Mouse (Mus musculus): ENCODE measurements around the gene Sh3gl1. TPM values are rescaled to one million over a fixed set of nuclear protein-coding genes. Genes with fewer than 3 reads are reported as not detected.
A peak's percentile ranks its signal among the peaks of the same experiment; 100 is the strongest.

Gene Sh3gl1
- total and polyA plus RNA-seq, 2 experiments: 8.8 to 40.0 TPM

GRCm38 (mm10) chr17:55986030-55986961 lies 50.1 kb downstream of the Sh3gl1 start, which contains the start of gene Fsd1:
Gene Fsd1, plus strand, starts transcription at chr17:55986509.
- no peak within 1 kb of the TSS for H3K9ac ChIP-seq (ENCODE audit: low read depth, low read length)
- no peak within 1 kb of the TSS for H3K27ac ChIP-seq (replicated peaks; ENCODE audit: insufficient read depth, low read depth, low read length)
- H3K27me3 ChIP-seq (ENCODE audit: control insufficient read depth, insufficient read depth, low read length): no peaks in the 10 kb centered on the region
- TF ChIP-seq POLR2A (IDR thresholded peaks at IDR 0.05; ENCODE audit: extremely low read depth, insufficient read depth, low read length) (no peak), CTCF (IDR thresholded peaks at IDR 0.05; ENCODE audit: low read depth, low read length) (no peak)
- H3K36me3 ChIP-seq (ENCODE audit: control insufficient read depth, insufficient read depth, low read length): no peaks in the 10 kb centered on the region
- no peak within 1 kb of the TSS for H3K4me3 ChIP-seq (ENCODE audit: insufficient read depth, low read depth, low read length)
- H3K79me2 ChIP-seq (ENCODE audit: control insufficient read depth, insufficient read depth, low read length): no peaks in the 10 kb centered on the region
- WGBS: 16% methylated on average over 35 of the region's 35 CpGs
- H3K4me1 ChIP-seq (ENCODE audit: control insufficient read depth, insufficient read depth, low read length): no peaks in the 10 kb centered on the region
- DNase-seq (ENCODE audit: extremely low read depth, low read depth, low spot score): no peak

- TF ChIP-seq CTCF (IDR thresholded peaks at IDR 0.05; ENCODE audit: low read depth, low read length): no peak
- no peak for TF ChIP-seq POLR2A (IDR thresholded peaks at IDR 0.05; ENCODE audit: extremely low read depth, insufficient read depth, low read length)
- Histone ChIP-seq H3K4me3 (ENCODE audit: insufficient read depth, low read depth, low read length) (no peak overlapping the region), H3K9ac (ENCODE audit: low read depth, low read length) (no peak overlapping the region), H3K79me2 (ENCODE audit: control insufficient read depth, insufficient read depth, low read length) (no peaks in the 10 kb centered on the region), H3K27ac (replicated peaks; ENCODE audit: insufficient read depth, low read depth, low read length) (no peak overlapping the region), H3K4me1 (ENCODE audit: control insufficient read depth, insufficient read depth, low read length) (peaks cover 4% of the 10 kb centered on the region), H3K36me3 (ENCODE audit: control insufficient read depth, insufficient read depth, low read length) (no peaks in the 10 kb centered on the region), H3K27me3 (ENCODE audit: control insufficient read depth, insufficient read depth, low read length) (no peaks in the 10 kb centered on the region)
- no peak for DNase-seq (ENCODE audit: extremely low read depth, low read depth, low spot score)
- WGBS: 27% methylated on average over 3 of the region's 3 CpGs
These were observed 59.1 kb downstream of the Sh3gl1 start for GRCm38 (mm10) chr17:55977301-55977700.

- peak; percentile 86 for DNase-seq (ENCODE audit: extremely low read depth, low read depth, low spot score)
- no peak for TF ChIP-seq POLR2A (IDR thresholded peaks at IDR 0.05; ENCODE audit: extremely low read depth, insufficient read depth, low read length)
- TF ChIP-seq CTCF (IDR thresholded peaks at IDR 0.05; ENCODE audit: low read depth, low read length): peak; percentile 90
- 13% methylated on average over 13 of the region's 13 CpGs for WGBS
- no peaks in the 10 kb centered on the region for H3K79me2 ChIP-seq (ENCODE audit: control insufficient read depth, insufficient read depth, low read length)
- no peak overlapping the region for H3K27ac ChIP-seq (replicated peaks; ENCODE audit: insufficient read depth, low read depth, low read length)
- no peaks in the 10 kb centered on the region for H3K36me3 ChIP-seq (ENCODE audit: control insufficient read depth, insufficient read depth, low read length)
- no peak overlapping the region for H3K9ac ChIP-seq (ENCODE audit: low read depth, low read length)
- peaks cover 4% of the 10 kb centered on the region for H3K4me1 ChIP-seq (ENCODE audit: control insufficient read depth, insufficient read depth, low read length)
- no peak overlapping the region; the same call in 1 of the 2 replicates for H3K4me3 ChIP-seq (ENCODE audit: insufficient read depth, low read depth, low read length)
- H3K27me3 ChIP-seq (ENCODE audit: control insufficient read depth, insufficient read depth, low read length): peaks cover under 1% of the 10 kb centered on the region; the same call in 1 of the 2 replicates
These were observed 60.1 kb downstream of the Sh3gl1 start for GRCm38 (mm10) chr17:55976255-55976862.

- no peak overlapping the region for H3K9ac ChIP-seq (ENCODE audit: low read depth, low read length)
- no peak overlapping the region for H3K27ac ChIP-seq (replicated peaks; ENCODE audit: insufficient read depth, low read depth, low read length)
- H3K27me3 ChIP-seq (ENCODE audit: control insufficient read depth, insufficient read depth, low read length): peaks cover 13% of the 10 kb centered on the region; the same call in 1 of the 2 replicates
- no peak overlapping the region for H3K4me3 ChIP-seq (ENCODE audit: insufficient read depth, low read depth, low read length)
- H3K36me3 ChIP-seq (ENCODE audit: control insufficient read depth, insufficient read depth, low read length): no peaks in the 10 kb centered on the region
- WGBS: 46% methylated on average over 22 of the region's 22 CpGs
- no peaks in the 10 kb centered on the region for H3K79me2 ChIP-seq (ENCODE audit: control insufficient read depth, insufficient read depth, low read length)
- no peak for DNase-seq (ENCODE audit: extremely low read depth, low read depth, low spot score)
- 0 out of 2 replicates have a peak, but pooled peaks cover 2% of the 10 kb centered on the region for H3K4me1 ChIP-seq (ENCODE audit: control insufficient read depth, insufficient read depth, low read length)
- no peak for TF ChIP-seq POLR2A (IDR thresholded peaks at IDR 0.05; ENCODE audit: extremely low read depth, insufficient read depth, low read length)
- TF ChIP-seq CTCF (IDR thresholded peaks at IDR 0.05; ENCODE audit: low read depth, low read length): no peak
These were observed 65.0 kb downstream of the Sh3gl1 start for GRCm38 (mm10) chr17:55971453-55971852.

GRCm38 (mm10) chr17:55969966-55970891 lies 66.2 kb downstream of the Sh3gl1 start, which contains the start of gene Shd:
Gene Shd, plus strand, starts transcription at chr17:55970467.
- Histone ChIP-seq H3K4me3 (ENCODE audit: insufficient read depth, low read depth, low read length) (peak within 1 kb of the TSS; percentile 45; the same call in 1 of the 2 replicates), H3K36me3 (ENCODE audit: control insufficient read depth, insufficient read depth, low read length) (no peaks in the 10 kb centered on the region), H3K27ac (replicated peaks; ENCODE audit: insufficient read depth, low read depth, low read length) (no peak within 1 kb of the TSS), H3K27me3 (ENCODE audit: control insufficient read depth, insufficient read depth, low read length) (peaks cover 13% of the 10 kb centered on the region; the same call in 1 of the 2 replicates), H3K9ac (ENCODE audit: low read depth, low read length) (peak within 1 kb of the TSS; percentile 42), H3K4me1 (ENCODE audit: control insufficient read depth, insufficient read depth, low read length) (no peaks in the 10 kb centered on the region), H3K79me2 (ENCODE audit: control insufficient read depth, insufficient read depth, low read length) (no peaks in the 10 kb centered on the region)
- TF ChIP-seq POLR2A (IDR thresholded peaks at IDR 0.05; ENCODE audit: extremely low read depth, insufficient read depth, low read length): no peak
- no peak for TF ChIP-seq CTCF (IDR thresholded peaks at IDR 0.05; ENCODE audit: low read depth, low read length)
- DNase-seq (ENCODE audit: extremely low read depth, low read depth, low spot score): no peak
- 13% methylated on average over 54 of the region's 55 CpGs for WGBS
